Mouse (Mus musculus) embryonic fibroblast, embryonic 13.5 days (primary cell): ENCODE data around the gene Ogfod1.

Experiments
- CTCF ChIP-seq: IDR thresholded peaks from 2 replicates; pipeline ENCODE4 v1.5.1; 2011; ENCODE audit warnings: mild to moderate bottlenecking, control low read depth, low read length, moderate library complexity, borderline replicate concordance; ENCODE audit not compliant: insufficient read depth
- POLR2A ChIP-seq: IDR thresholded peaks from 2 replicates; pipeline ENCODE4 v1.6.1; 2011; ENCODE audit warnings: low read depth, mild to moderate bottlenecking, control low read depth, low read length, moderate library complexity

DNA sequence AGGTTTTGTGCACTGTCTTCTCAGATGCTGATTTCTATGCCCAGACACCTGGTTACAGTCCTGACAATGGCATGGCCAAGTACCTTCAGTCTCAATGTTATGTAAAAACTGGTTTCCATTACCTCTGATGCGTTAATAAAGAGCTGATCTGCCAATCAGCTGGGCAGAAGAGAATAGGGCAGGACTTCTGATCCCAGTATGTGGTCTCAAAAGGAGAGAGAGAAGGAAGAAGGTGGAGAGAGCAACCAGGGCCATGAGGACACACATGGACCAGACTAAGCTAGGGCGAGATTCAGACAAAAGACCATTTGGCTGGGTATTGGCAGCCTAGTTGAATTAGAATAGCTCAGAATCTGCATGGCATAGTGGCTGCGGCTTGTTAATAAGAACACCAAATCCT, 3.4 kb upstream of the Ogfod1 start:
- TF ChIP-seq CTCF: no peak
- no peak for TF ChIP-seq POLR2A
